Mouse (Mus musculus) CD8-positive naive resting alpha-beta T cell, adult 2 months (primary cell): ENCODE results near the gene Rab31.
A peak's percentile ranks its signal among the peaks of the same experiment; 100 is the strongest.
"Not testable (repeated sequence)": the region's sequence is repeated elsewhere in the genome, so short reads cannot be mapped to it uniquely, and the experiment has no call there.

ENCODE experiments used
- DNase-seq, 2 experiments: peaks; one replicate each; pipeline ENCODE4 v3.0.0; 2022; ENCODE audit warnings: low read depth in 2 of 2, low spot score in 2 of 2

Rab31 gene

GRCm38 (mm10) chr17:65635715-65636360 lies 136.7 kb downstream of the Rab31 start:
- DNase-seq: no peak

DNA sequence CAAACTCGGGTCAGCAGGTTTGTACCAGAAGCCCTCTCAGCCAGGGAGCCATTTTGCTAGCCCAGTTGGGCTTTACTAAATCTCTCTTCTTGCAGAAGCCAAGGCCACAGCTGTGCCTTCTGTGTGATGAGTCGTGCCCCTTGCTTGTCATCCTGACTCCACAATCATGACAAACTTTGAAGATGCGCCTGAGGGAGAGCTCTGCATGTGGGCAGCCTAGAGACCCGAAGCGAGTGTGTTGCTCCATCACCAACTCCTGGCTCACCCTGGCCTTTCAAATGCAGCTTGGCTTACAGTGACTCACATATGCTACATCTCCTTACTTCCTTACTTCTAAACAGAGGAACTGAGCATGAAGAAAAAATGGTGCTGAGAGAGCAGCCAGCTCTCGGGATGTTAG lies 142.6 kb downstream of the Rab31 start:
- no peak for DNase-seq

DNA sequence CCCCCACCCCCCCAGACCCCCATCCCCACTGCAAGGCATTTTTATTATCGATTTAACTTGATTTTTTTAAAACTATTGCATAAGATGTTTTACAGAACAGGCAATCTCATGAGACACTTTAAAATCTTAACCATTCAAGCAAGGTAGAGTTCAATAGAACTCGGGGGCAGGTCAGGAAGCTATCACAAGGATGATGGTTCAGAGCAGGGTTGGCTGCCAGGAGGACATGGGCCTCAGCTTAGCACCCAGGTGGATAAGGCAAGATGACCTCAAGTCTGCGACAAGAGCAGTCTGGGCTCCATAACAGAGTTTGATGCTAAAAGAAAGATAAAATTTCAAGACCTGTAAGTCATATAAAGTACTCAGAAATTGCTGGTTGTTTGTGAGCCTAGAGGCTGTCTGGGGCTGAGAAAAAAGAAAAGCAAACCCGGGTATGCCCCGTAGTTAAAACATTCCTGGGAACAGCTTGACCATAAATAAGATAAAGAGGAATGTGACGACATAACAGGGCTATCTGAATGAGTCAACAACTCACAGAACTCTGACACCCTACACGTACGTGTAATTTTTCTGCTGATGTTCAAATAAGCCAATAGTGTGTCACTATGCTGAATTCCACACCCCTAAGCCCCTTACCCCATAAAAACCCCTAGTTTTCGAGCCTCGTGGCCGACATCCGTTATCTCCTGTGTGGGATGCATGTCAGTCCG lies 143.6 kb downstream of the Rab31 start:
- not testable (repeated sequence) for DNase-seq

DNA sequence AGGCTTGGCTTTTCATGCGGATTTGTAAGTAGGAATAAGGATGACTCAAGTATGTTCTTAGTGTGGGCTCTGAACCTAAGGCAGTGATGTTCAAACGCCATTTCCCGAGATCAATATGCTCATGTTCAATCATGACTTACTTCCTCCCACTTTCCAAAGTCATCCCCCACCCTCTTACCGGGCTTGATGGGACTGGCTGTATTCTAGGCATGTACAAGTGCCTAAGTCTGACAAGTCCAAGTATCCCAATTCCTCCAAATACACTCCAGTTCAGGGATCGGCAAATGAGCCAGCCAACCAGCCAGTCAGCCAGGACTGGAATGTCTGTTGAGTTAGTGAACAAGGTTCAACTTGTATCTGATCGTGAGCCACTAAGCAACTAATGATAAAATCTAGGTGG lies 146.3 kb downstream of the Rab31 start:
- no peak for DNase-seq

DNA sequence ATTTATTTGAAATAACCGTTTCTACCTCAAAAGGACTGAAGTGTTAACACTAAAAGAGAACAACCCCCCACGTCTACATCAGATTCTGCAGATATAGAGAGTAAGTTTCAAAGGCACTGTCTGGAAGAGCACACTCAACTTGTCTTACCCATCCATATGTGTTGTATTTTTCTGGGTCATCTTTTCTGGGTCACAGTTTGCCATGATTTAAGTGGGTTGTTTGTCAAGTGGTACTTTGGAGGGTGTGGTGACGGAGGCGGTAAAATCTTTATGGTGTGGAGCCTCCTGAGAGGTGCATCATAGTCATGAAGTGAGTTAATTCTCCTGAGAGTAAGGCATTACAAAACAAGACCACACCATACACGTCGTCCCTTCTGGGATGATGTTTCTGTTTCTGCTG lies 147.0 kb downstream of the Rab31 start:
- no peak for DNase-seq

DNA sequence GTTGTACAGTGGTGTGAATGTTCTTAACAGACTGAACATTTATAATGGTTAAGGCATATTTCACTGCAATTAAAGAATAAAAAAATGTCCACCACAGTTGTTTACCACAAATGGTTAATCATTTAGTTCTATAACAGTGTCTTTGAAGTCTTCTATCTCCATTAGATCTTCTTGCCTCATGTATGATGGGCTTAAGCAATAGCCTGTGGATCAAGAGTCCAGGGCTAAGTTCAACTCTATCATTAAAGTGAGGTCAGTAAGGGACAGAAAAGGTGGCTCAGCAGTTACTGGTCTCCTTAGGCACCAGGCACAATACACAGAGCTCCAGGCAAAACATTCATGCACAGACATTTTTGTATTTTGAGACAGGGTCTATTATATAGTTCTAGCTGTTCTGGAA lies 149.4 kb downstream of the Rab31 start:
- DNase-seq: no peak

DNA sequence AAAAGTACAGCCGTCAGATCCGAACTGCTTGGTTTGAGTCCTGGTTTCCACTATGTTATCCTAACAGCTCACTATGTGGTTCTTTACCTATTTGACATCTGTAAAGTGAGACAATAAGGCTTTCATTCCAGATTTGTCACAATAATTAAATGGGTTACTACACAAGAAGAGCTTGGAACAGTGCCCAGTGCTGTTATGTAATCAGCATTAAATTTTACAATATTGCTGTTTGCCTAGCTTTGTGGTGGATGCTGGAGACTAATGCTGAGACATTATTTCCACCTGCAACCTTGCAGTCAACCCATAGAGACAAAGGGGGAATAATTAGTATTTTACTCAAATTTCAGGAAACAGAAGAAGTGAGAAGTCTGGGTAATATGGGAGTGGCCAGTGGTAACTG lies 154.1 kb downstream of the Rab31 start:
- DNase-seq: no peak

DNA sequence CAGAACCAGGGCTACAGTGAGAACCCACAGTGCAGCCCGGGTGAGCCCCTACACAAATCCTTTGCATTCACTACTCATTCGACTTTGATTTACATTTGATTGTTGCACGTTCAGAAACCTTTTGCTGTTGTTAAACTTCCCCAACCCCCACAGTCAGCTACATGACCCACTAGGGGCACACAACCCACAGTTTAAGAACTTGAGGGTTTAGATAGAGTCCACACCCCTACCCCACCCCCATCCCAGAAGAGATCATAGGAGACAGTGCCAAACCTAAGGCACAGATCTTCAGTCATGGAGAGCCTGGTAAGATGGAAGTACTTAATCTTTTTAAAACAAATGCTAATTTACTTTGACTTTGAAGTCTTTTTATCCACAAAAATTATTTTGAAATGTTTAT lies 156.9 kb downstream of the Rab31 start:
- DNase-seq: no peak

- DNase-seq: no peak
Observed at GRCm38 (mm10) chr17:65614431-65614830, 158.1 kb downstream of the Rab31 start.

DNA sequence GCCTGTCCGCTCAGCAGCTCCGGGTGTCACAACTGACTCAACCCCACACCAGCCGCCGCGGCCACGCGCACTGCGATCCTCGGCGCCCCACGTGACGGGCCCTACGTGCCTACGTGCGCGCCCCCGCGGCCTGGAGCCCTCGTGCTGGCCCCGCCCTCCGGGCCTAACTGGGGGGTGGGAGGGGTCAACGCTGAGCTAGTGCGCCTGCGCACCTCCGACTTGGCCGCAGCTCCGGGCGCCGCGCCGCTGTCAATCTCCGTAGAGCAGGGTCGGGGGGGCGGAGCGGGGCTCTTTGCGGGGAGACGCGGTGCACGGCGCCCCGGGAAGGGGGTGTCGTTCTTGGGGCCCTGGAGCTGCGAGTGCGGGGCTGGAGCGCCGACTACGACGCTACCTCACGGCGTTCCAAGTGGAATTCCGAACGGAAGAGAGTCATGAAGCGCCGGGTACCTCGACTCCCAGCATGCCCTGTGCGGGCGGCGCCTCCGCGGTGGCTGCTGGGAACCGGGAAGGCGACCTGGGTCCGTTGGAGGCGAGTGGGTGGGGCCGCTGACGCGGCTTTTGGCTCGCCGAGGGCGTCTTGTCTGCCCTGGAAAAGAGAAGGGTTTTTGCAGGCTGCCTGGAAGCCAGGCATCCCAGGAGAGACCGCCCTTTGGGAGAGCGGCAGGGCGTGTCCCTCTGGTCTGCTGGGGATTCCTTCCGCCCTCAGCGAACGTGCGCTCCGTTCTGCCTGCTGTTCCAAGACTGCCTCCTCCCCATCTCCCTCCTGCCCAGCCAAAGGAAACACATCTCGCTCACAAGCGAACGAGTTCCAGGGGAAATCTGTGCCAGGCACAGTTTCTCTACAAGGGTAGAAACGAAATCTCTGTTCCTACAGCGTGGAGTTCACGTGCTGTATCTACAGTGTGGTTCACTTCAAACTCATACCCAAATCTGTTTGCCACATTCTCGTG lies 158.8 kb downstream of the Rab31 start, which contains the start of gene Vapa:
Gene Vapa (minus strand): TSS at position 93 of the 950 bp plus-strand sequence.
- peak; percentile 98 for DNase-seq

- DNase-seq: no peak
Observed at GRCm38 (mm10) chr17:65613142-65613462, 159.4 kb downstream of the Rab31 start.

- DNase-seq: peak; percentile 16 to 18
Observed at GRCm38 (mm10) chr17:65612391-65613141, 160.0 kb downstream of the Rab31 start.

- DNase-seq: no peak
Observed at GRCm38 (mm10) chr17:65611721-65612120, 160.8 kb downstream of the Rab31 start.

DNA sequence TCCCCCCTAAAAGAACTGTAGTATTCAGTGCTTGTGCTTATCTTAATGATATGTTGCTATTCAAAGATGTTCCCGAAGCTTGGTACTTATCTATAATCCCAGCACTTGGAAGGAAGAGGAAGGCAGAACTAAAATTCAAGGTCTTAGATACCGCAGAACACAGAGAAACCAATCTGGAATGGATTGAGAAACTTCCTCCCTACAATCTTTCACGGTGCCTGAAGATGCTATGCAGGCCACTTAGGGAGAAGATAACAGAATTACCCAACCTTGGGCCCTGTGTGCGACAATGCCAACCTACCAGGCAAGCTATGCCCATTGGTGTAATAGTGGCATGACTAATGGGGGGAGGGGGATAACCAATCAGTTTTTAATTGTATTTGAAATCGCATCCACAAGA lies 163.8 kb downstream of the Rab31 start:
- DNase-seq: no peak

DNA sequence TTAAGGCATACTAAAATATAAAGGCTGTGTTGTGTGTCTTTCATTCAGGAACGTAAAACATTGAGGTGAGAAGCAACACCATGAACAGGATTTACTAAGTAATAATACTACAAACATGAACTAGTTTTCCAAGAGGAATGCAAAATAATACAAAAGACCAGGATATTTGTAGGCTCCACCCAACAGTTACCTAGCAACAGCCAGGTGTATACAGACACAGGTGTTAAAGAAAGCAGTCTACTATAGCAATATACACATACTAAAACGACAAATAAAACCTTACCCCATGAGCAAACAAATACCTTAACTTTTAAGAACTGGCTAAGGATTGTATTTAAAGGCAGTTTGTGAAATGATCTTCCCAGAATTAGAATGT lies 164.3 kb downstream of the Rab31 start:
- no peak for DNase-seq

- no peak for DNase-seq
Observed at GRCm38 (mm10) chr17:65607574-65608311, 164.8 kb downstream of the Rab31 start.

- no peak for DNase-seq
Observed at GRCm38 (mm10) chr17:65606014-65606413, 166.5 kb downstream of the Rab31 start.

- DNase-seq: no peak
Observed at GRCm38 (mm10) chr17:65604892-65605291, 167.7 kb downstream of the Rab31 start.

GRCm38 (mm10) chr17:65604315-65604714 lies 168.2 kb downstream of the Rab31 start:
- no peak for DNase-seq
